Mouse (Mus musculus) lung, embryonic 15.5 days (tissue): ENCODE measurements around the gene Thg1l. TPM values are rescaled to one million over a fixed set of nuclear protein-coding genes. Genes with fewer than 3 reads are reported as not detected.
A peak's percentile ranks its signal among the peaks of the same experiment; 100 is the strongest.

Experiments
- ATAC-seq: fragments of 200-750 bp; cut with Nextera tagmentation; 2 replicates; pipeline ENCODE4 v1.8.0; 2017; ENCODE audit warnings: moderate number of reproducible peaks, borderline replicate concordance; ENCODE audit not compliant: low FRiP score, low TSS enrichment; ENCODE audit errors: extremely low read depth
- H3K27ac ChIP-seq: fragments of 300-500 bp; sonication (generic); 2 replicates; pipeline ENCODE4 v1.5.1; 2015; ENCODE audit warnings: moderate library complexity, mild to moderate bottlenecking, inconsistent platforms
- H3K27me3 ChIP-seq: fragments of 300-500 bp; sonication (generic); 2 replicates; pipeline ENCODE4 v1.6.1; 2015; ENCODE audit warnings: inconsistent platforms
- H3K36me3 ChIP-seq: fragments of 300-500 bp; sonication (generic); 2 replicates; pipeline ENCODE4 v1.6.1; 2015; ENCODE audit warnings: inconsistent platforms
- H3K4me1 ChIP-seq: fragments of 300-500 bp; sonication (generic); 2 replicates; pipeline ENCODE4 v1.6.1; 2015; ENCODE audit warnings: inconsistent platforms
- H3K4me2 ChIP-seq: fragments of 300-500 bp; sonication (generic); 2 replicates; pipeline ENCODE4 v1.6.1; 2015; ENCODE audit warnings: inconsistent platforms, mild to moderate bottlenecking, moderate library complexity
- H3K4me3 ChIP-seq: fragments of 300-500 bp; sonication (generic); 2 replicates; pipeline ENCODE4 v1.5.1; 2015; ENCODE audit warnings: mild to moderate bottlenecking, inconsistent platforms
- H3K9ac ChIP-seq: fragments of 300-500 bp; sonication (generic); 2 replicates; pipeline ENCODE4 v1.6.1; 2015; ENCODE audit warnings: inconsistent platforms
- H3K9me3 ChIP-seq: fragments of 300-500 bp; sonication (generic); 2 replicates; pipeline ENCODE4 v1.6.1; 2016; ENCODE audit warnings: inconsistent platforms
- WGBS: fragments of 180-500 bp; shearing (Covaris S2); methylation state at CpG from one replicate; pipeline ENCODE4 v1.1.7; 2015; 5-methylcytosine and 5-hydroxymethylcytosine counted together
- polyA plus RNA-seq: library from polyadenylated mRNA; unstranded; fragments of >200 nt; fragmentation: Nextera tagmentation; extraction: Ambion mirVana; gene quantifications from 2 replicates; pipeline ENCODE4 v1.2.1, GENCODE M21; 2015

Thg1l gene
- polyA plus RNA-seq, result 12.9 and 13.2 TPM in 2 replicates

DNA sequence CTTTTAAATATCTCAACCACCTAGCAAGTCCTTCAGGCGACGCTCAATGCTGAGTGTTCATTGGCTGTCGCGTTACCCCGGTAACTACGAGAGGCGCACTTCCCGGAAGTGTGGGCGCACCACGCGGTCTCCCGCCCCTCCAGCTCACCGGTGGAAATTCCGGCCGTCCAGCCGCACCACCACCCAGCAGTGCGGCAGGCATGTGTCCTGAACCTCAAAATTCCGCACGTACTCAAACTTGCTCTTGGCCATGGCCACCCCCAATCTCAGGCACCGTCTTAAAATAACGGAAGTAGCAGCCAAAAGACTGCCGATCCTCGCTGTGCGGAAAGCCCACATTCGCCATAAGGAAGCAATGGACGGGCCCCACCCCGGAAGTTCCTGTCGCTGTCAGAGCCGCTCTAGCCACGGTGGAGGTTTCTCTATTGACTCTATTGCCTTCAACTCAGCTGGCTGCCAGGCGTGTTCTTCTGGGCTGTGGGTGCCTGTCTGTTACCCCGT lies at the start of gene Thg1l:
Gene Thg1l, minus strand, starts transcription at position 368 of the 501 bp plus-strand sequence.
- H3K4me1 ChIP-seq, result 0 out of 2 replicates have a peak, but pooled peaks cover 3% of the 10 kb centered on the region
- H3K9ac ChIP-seq, result peak within 1 kb of the TSS; percentile 47
- H3K36me3 ChIP-seq, result peaks cover 17% of the 10 kb centered on the region
- H3K27me3 ChIP-seq, result no peaks in the 10 kb centered on the region
- H3K9me3 ChIP-seq, result no peaks in the 10 kb centered on the region
- WGBS, result under 1% methylated on average over 32 of the region's 32 CpGs
- H3K27ac ChIP-seq, result peak within 1 kb of the TSS; percentile 68
- ATAC-seq, result peak; percentile 99
- H3K4me3 ChIP-seq, result peak within 1 kb of the TSS; percentile 71
- peak within 1 kb of the TSS; percentile 57 for H3K4me2 ChIP-seq

- no peak for ATAC-seq
- Histone ChIP-seq H3K4me3 (peak overlapping the region; percentile 29), H3K9me3 (no peaks in the 10 kb centered on the region), H3K4me1 (no peaks in the 10 kb centered on the region), H3K4me2 (peak overlapping the region; percentile 54), H3K27me3 (no peaks in the 10 kb centered on the region), H3K9ac (no peak overlapping the region), H3K36me3 (no peaks in the 10 kb centered on the region), H3K27ac (no peak overlapping the region)
- WGBS, result 42% methylated on average over 13 of the region's 13 CpGs
Measured at GRCm38 (mm10) chr11:45992087-45992486, 36.8 kb upstream of the Thg1l start.

- Histone ChIP-seq H3K27me3 (no peaks in the 10 kb centered on the region), H3K36me3 (no peaks in the 10 kb centered on the region), H3K27ac (no peak overlapping the region), H3K4me3 (peak overlapping the region; percentile 29), H3K9ac (0 out of 2 replicates have a peak overlapping the region, but pooled peaks have one; percentile 2), H3K4me1 (no peaks in the 10 kb centered on the region), H3K4me2 (peak overlapping the region; percentile 54), H3K9me3 (no peaks in the 10 kb centered on the region)
- ATAC-seq, result peak; percentile 65
- 5% methylated on average over 16 of the region's 16 CpGs for WGBS
Measured at GRCm38 (mm10) chr11:45991604-45992003, 36.3 kb upstream of the Thg1l start.

- Histone ChIP-seq H3K9me3 (peaks cover 3% of the 10 kb centered on the region; the same call in 1 of the 2 replicates), H3K4me3 (peak overlapping the region; percentile 57), H3K4me2 (peak overlapping the region; percentile 90), H3K36me3 (no peaks in the 10 kb centered on the region), H3K27ac (no peak overlapping the region), H3K4me1 (0 out of 2 replicates have a peak, but pooled peaks cover 5% of the 10 kb centered on the region), H3K27me3 (no peaks in the 10 kb centered on the region; the same call in 1 of the 2 replicates), H3K9ac (peak overlapping the region; percentile 68)
- no peak for ATAC-seq
- 38% methylated on average over 19 of the region's 19 CpGs for WGBS
Measured at GRCm38 (mm10) chr11:45980893-45981253, 25.6 kb upstream of the Thg1l start.

DNA sequence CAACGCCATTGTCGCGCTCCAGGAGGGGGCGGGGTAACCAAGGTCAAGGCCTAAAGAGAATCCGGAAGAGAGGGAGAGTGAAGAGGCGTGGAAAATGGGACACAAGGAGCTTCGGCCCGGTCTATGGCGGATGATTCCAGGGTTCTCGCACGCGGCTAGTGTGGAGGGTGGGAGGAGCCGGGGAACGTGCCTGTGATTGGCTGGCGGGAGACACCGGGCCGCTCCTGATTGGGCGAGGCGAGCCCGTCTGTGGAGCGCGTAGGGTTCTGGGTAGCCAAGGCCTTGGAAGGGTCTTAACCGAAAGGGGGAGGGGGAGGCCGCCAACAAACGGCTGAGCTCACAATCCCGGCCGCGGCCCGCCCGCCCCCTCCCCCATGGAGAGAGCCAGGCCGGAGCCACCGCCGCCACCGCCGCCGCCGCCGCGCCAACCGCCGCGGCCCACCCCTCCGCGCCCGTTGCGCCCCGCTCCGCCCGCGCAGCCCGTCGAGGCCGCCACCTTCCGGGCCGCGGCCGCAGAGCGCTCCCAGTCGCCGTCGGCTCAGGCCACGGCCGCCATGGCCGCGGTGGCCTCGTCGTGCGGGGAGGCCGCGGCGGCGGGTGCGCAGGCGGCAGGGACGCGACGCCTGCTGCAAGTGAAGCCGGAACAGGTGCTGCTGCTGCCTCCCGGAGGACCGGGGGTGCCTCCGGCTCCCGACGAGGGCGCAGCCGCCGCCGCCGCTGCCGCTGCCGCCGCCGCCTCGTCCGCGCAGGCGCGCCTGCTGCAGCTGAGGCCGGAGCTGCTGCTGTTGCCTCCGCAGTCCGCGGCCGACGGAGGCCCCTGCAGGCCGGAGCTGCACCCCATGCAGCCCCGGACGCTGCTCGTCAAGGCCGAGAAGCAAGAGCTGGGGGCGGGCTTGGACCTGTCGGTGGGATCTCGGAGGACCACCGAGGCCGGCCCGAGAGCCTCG lies 24.9 kb upstream of the Thg1l start, which contains the start of gene Sox30:
Gene Sox30, plus strand, starts transcription at position 365 of the 947 bp plus-strand sequence.
- peak within 1 kb of the TSS; percentile 68 for H3K9ac ChIP-seq
- H3K27ac ChIP-seq, result no peak within 1 kb of the TSS
- peak within 1 kb of the TSS; percentile 57 for H3K4me3 ChIP-seq
- H3K4me2 ChIP-seq, result peak within 1 kb of the TSS; percentile 90
- H3K27me3 ChIP-seq, result no peaks in the 10 kb centered on the region; the same call in 1 of the 2 replicates
- ATAC-seq, result peak; percentile 92
- H3K36me3 ChIP-seq, result no peaks in the 10 kb centered on the region
- peaks cover 3% of the 10 kb centered on the region; the same call in 1 of the 2 replicates for H3K9me3 ChIP-seq
- 0 out of 2 replicates have a peak, but pooled peaks cover 5% of the 10 kb centered on the region for H3K4me1 ChIP-seq
- WGBS, result 9% methylated on average over 87 of the region's 115 CpGs

GRCm38 (mm10) chr11:45976061-45976460 lies 20.8 kb upstream of the Thg1l start:
- no peaks in the 10 kb centered on the region; the same call in 1 of the 2 replicates for H3K27me3 ChIP-seq
- H3K27ac ChIP-seq, result no peak overlapping the region
- H3K9me3 ChIP-seq, result peaks cover 3% of the 10 kb centered on the region; the same call in 1 of the 2 replicates
- 0 out of 2 replicates have a peak, but pooled peaks cover 5% of the 10 kb centered on the region for H3K4me1 ChIP-seq
- H3K4me3 ChIP-seq, result no peak overlapping the region
- WGBS, result 78% methylated on average over 3 of the region's 3 CpGs
- no peaks in the 10 kb centered on the region for H3K36me3 ChIP-seq
- no peak overlapping the region for H3K9ac ChIP-seq
- ATAC-seq, result no peak
- no peak overlapping the region for H3K4me2 ChIP-seq

DNA sequence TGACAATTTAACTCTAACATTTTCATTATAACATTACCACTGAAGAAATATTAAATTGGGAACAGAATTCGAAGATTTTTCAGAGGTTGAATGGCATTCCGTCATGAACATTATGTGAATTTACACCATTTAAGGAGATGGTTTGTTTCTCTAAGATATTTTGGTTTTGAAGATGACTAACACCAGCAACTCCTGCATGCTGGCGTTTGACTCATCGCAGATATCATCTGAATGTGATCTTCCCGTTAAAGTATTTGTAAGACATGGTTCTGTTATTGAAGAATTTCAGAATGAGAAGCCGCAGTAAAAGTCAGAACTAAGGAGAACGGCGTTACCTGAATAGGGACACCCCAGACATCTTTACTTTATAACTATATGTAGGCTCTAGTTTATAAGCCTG lies 19.2 kb upstream of the Thg1l start:
- no peak for ATAC-seq

GRCm38 (mm10) chr11:45973635-45974034 lies 18.3 kb upstream of the Thg1l start:
- Histone ChIP-seq H3K36me3 (no peaks in the 10 kb centered on the region), H3K27ac (no peak overlapping the region), H3K9ac (no peak overlapping the region), H3K27me3 (no peaks in the 10 kb centered on the region), H3K9me3 (no peaks in the 10 kb centered on the region), H3K4me2 (no peak overlapping the region), H3K4me3 (no peak overlapping the region), H3K4me1 (no peaks in the 10 kb centered on the region)
- no peak for ATAC-seq
- WGBS, result 79% methylated on average over 5 of the region's 5 CpGs

More for the DNA sequence above, 19.2 kb upstream of the Thg1l start:
- H3K9ac ChIP-seq, result no peak overlapping the region
- H3K9me3 ChIP-seq, result no peaks in the 10 kb centered on the region
- H3K4me3 ChIP-seq, result no peak overlapping the region
- H3K27me3 ChIP-seq, result no peaks in the 10 kb centered on the region; the same call in 1 of the 2 replicates
- WGBS, result 79% methylated on average over 8 of the region's 8 CpGs
- H3K4me1 ChIP-seq, result no peaks in the 10 kb centered on the region
- no peak overlapping the region for H3K27ac ChIP-seq
- H3K36me3 ChIP-seq, result no peaks in the 10 kb centered on the region
- no peak overlapping the region for H3K4me2 ChIP-seq

GRCm38 (mm10) chr11:45968466-45968865 lies 13.2 kb upstream of the Thg1l start:
- no peak overlapping the region for H3K9ac ChIP-seq
- H3K9me3 ChIP-seq, result no peaks in the 10 kb centered on the region
- no peaks in the 10 kb centered on the region for H3K4me1 ChIP-seq
- no peak overlapping the region for H3K4me2 ChIP-seq
- 87% methylated on average over 3 of the region's 3 CpGs for WGBS
- no peaks in the 10 kb centered on the region for H3K36me3 ChIP-seq
- no peaks in the 10 kb centered on the region for H3K27me3 ChIP-seq
- no peak overlapping the region for H3K27ac ChIP-seq
- no peak overlapping the region for H3K4me3 ChIP-seq
- ATAC-seq, result no peak

DNA sequence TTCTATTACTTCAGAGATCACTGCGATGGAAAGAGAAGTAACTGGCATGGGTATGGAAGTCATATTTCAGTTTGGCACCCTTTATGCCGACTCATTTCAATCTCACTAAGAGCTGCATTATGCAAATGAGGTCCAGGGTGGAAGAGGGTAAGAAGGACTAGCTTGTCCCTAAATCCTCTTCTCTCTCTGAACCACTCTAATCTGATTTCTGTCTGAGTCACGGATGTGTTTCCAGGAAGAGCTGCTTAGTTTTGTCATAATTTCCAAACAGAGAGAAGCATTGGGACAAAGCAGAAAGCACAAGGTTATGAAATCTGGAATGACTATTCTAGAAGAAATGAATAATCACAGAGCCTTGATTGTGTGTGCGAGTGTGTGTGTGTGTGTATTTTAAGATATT lies 11.6 kb upstream of the Thg1l start:
- 81% methylated on average over 4 of the region's 4 CpGs for WGBS
- no peak overlapping the region for H3K4me2 ChIP-seq
- H3K27me3 ChIP-seq, result no peaks in the 10 kb centered on the region
- H3K4me3 ChIP-seq, result no peak overlapping the region
- H3K27ac ChIP-seq, result no peak overlapping the region
- no peaks in the 10 kb centered on the region for H3K4me1 ChIP-seq
- no peaks in the 10 kb centered on the region for H3K9me3 ChIP-seq
- ATAC-seq, result no peak
- no peak overlapping the region for H3K9ac ChIP-seq
- H3K36me3 ChIP-seq, result no peaks in the 10 kb centered on the region

- Histone ChIP-seq H3K9me3 (no peaks in the 10 kb centered on the region), H3K27me3 (no peaks in the 10 kb centered on the region), H3K4me1 (no peaks in the 10 kb centered on the region), H3K36me3 (no peaks in the 10 kb centered on the region), H3K4me2 (no peak overlapping the region), H3K4me3 (no peak overlapping the region), H3K9ac (no peak overlapping the region), H3K27ac (no peak overlapping the region)
- 78% methylated on average over 5 of the region's 5 CpGs for WGBS
- no peak for ATAC-seq
Measured at GRCm38 (mm10) chr11:45960003-45960402, 4.7 kb upstream of the Thg1l start.

- H3K27me3 ChIP-seq, result no peaks in the 10 kb centered on the region
- ATAC-seq, result no peak
- no peak overlapping the region for H3K9ac ChIP-seq
- H3K4me2 ChIP-seq, result no peak overlapping the region
- H3K36me3 ChIP-seq, result no peaks in the 10 kb centered on the region
- WGBS, result 66% methylated on average over 3 of the region's 3 CpGs
- no peak overlapping the region for H3K4me3 ChIP-seq
- 0 out of 2 replicates have a peak, but pooled peaks cover 3% of the 10 kb centered on the region for H3K4me1 ChIP-seq
- H3K9me3 ChIP-seq, result no peaks in the 10 kb centered on the region
- no peak overlapping the region for H3K27ac ChIP-seq
Measured at GRCm38 (mm10) chr11:45959598-45959997, 4.3 kb upstream of the Thg1l start.
